Mouse (Mus musculus): ENCODE data around the gene Chil1.

The Chil1 gene

GRCm38 (mm10) chr1:134204230-134204629 is 22.3 kb downstream of the Chil1 start:
- no peak for DNase-seq (ENCODE audit: low read depth, low spot score)

GRCm38 (mm10) chr1:134205296-134206018 is 23.5 kb downstream of the Chil1 start:
- DNase-seq (ENCODE audit: low read depth, low spot score), result no peak

- no peak for DNase-seq (ENCODE audit: low read depth, low spot score)
Observed at GRCm38 (mm10) chr1:134206085-134206484, 24.1 kb downstream of the Chil1 start.

- no peak for DNase-seq (ENCODE audit: low read depth, low spot score)
Observed at GRCm38 (mm10) chr1:134210179-134210755, 28.3 kb downstream of the Chil1 start.

GRCm38 (mm10) chr1:134211043-134211442 is 29.1 kb downstream of the Chil1 start:
- DNase-seq (ENCODE audit: low read depth, low spot score), result no peak

- no peak for DNase-seq (ENCODE audit: low read depth, low spot score)
Observed at GRCm38 (mm10) chr1:134211631-134212030, 29.7 kb downstream of the Chil1 start.

GRCm38 (mm10) chr1:134212351-134212750 is 30.4 kb downstream of the Chil1 start:
- DNase-seq (ENCODE audit: low read depth, low spot score), result no peak

GRCm38 (mm10) chr1:134213405-134213804 is 31.4 kb downstream of the Chil1 start:
- no peak for DNase-seq (ENCODE audit: low read depth, low spot score)

GRCm38 (mm10) chr1:134215059-134215458 is 33.1 kb downstream of the Chil1 start:
- no peak for DNase-seq (ENCODE audit: low read depth, low spot score)

GRCm38 (mm10) chr1:134215751-134216628 is 34.0 kb downstream of the Chil1 start:
- no peak for DNase-seq (ENCODE audit: low read depth, low spot score)

GRCm38 (mm10) chr1:134216629-134216971 is 34.6 kb downstream of the Chil1 start:
- no peak for DNase-seq (ENCODE audit: low read depth, low spot score)

- DNase-seq (ENCODE audit: low read depth, low spot score), result no peak
Observed at GRCm38 (mm10) chr1:134217028-134217481, 35.1 kb downstream of the Chil1 start.

- no peak for DNase-seq (ENCODE audit: low read depth, low spot score)
Observed at GRCm38 (mm10) chr1:134217942-134218341, 36.0 kb downstream of the Chil1 start.

- no peak for DNase-seq (ENCODE audit: low read depth, low spot score)
Observed at GRCm38 (mm10) chr1:134219608-134220007, 37.6 kb downstream of the Chil1 start.

- DNase-seq (ENCODE audit: low read depth, low spot score), result no peak
Observed at GRCm38 (mm10) chr1:134221172-134221571, 39.2 kb downstream of the Chil1 start.

GRCm38 (mm10) chr1:134222122-134223055 is 40.4 kb downstream of the Chil1 start:
- DNase-seq (ENCODE audit: low read depth, low spot score), result no peak

GRCm38 (mm10) chr1:134224649-134225227 is 42.8 kb downstream of the Chil1 start:
- DNase-seq (ENCODE audit: low read depth, low spot score), result no peak

GRCm38 (mm10) chr1:134225375-134225774 is 43.4 kb downstream of the Chil1 start:
- DNase-seq (ENCODE audit: low read depth, low spot score), result no peak

GRCm38 (mm10) chr1:134226739-134227138 is 44.8 kb downstream of the Chil1 start:
- no peak for DNase-seq (ENCODE audit: low read depth, low spot score)

GRCm38 (mm10) chr1:134229806-134230575 is 48.0 kb downstream of the Chil1 start:
- no peak for DNase-seq (ENCODE audit: low read depth, low spot score)
